Mouse (Mus musculus) brain, embryonic 18.5 days (tissue): ENCODE measurements around the gene Vps13a.
"Not testable (repeated sequence)": the region's sequence is repeated elsewhere in the genome, so short reads cannot be mapped to it uniquely, and the experiment has no call there.

Source experiments
- DNase-seq: peaks from one replicate; pipeline ENCODE4 v3.0.0-alpha.2; 2012; ENCODE audit warnings: low read depth, low spot score

The Vps13a gene

DNA sequence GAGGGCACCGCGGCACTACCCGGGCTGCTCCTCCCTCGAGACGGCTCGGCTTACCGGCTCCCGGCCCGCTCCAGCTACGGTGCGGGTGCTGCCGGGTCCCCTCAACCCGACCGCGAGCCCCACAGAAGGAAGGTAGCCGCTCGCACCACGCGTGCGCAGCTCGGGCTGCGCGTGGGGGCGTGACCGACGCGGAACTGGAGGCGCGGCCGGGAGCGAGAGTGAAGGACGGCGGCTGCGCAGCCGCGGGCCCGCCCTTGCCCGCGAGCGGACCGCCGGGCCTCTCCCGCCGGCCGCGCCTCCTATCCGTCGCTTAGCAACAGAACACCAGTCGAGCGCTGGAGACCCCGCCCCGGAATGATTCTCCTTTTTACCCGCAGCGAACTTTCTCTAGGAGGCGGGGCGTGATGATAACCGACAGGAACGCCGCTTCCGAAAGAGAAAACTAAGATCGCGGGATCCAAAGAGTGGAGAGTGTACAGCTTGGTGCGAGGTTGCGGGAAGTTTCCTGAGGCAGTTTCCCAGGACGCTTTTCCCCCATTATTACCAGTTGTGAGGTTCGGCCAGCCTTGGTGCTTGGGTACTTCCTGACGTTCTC is at the start of gene Vps13a:
Vps13a (minus strand) TSS at position 144 of the 595 bp plus-strand sequence.
- peak; percentile 76 for DNase-seq

GRCm38 (mm10) chr19:16827657-16828056 is 46.9 kb upstream of the Vps13a start:
- no peak for DNase-seq

DNA sequence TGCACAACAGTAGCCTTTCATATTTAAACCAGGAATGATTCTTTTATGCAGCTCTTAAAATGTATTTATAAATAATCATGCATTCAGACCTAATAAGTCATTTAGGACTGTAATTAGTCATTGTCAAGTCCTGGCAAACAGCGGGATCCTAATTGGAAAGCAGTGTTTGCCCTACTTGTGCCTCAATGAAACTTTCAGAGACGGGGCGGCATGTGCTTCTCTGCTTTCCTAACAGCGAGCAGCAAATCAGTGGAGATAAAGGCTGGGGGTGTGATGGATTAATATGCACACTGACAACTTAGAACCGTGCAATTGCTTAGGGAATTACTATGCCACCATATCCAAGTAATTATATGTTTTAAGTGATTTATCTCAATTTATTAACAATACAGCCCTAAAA is 44.5 kb upstream of the Vps13a start:
- no peak for DNase-seq

DNA sequence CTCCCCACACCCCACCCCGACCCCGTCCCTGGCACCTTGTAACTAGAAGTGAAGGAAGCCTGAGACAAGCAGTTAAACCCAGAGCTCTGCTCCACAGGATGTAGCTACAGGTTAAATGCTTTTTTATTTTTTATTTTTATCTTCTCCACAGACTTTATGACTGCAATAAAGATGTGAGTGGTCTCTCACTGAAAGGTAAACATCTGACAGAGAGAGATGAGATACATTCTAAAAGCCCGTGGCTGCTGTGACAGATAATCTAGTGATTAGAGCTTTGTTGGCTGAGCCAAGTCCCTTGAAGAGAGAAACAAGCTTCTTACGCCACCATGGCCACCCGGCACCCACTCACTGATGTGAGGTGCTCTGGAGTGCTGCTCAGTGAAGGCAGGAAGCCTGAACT is 34.1 kb upstream of the Vps13a start:
- no peak for DNase-seq

DNA sequence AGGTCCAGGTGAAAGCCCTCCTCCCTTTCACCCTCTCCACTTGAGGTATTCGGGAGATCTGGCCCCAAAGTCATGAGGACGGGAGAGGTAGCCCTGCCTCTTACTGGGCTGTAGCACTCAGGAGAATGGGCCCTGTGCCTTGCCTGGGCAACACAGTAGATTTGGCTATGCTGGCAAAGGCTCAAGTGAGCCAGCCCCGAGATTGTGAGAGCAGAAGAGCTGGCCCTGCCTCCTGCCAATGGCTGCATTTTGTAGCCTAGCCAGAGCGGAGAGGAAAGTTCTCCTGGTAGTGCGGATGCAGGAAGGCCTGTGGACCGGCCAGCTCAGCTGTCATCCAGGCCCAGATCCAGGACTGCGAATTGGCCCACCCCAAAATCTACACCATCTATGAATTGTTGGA is 32.6 kb upstream of the Vps13a start:
- DNase-seq: no peak

DNA sequence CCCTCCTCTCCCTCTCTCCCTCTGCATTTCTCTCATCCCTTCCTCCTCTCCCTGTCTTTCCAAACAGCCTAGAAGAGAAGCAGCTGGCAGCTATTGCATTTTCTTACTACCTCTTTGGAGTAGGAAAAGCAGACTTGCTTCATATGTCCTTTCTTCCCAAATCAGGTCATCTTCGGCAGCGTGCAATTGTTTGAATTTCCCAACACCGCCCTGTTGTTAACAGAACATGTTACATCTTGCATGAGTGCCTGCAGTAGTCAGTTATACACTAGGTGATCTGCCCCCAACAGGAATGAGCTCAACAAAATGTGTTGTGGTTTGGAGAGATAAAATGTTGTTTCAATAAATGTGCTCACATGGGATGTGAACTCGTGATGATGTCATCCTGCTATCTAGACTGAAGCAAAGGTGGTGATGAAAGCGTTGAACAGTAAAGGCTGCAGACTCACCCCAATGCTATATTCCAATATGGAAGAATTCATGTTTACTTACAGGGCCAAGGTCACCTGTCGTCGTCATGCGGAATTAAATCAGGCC is 31.4 kb upstream of the Vps13a start:
- no peak for DNase-seq

DNA sequence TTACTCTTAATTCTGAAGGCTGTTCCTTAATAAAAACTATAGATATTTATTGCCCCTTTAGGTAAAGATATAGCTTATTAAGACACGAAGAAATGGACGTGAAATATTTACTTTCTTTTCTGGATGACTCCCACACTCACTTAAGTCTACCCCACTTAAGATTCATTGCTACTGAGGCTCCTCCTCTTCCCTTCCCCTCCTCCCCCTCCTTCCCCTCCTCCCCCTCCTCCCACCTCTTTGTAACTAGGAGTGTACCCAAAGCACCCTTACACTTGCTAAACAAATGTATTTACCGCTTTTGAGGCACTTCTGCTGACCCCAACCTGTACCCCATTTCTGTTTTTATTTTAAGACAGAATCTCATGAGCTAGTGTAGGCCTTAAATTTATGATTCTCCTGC is 24.4 kb upstream of the Vps13a start:
- DNase-seq: no peak

GRCm38 (mm10) chr19:16804578-16804977 is 23.8 kb upstream of the Vps13a start:
- no peak for DNase-seq

DNA sequence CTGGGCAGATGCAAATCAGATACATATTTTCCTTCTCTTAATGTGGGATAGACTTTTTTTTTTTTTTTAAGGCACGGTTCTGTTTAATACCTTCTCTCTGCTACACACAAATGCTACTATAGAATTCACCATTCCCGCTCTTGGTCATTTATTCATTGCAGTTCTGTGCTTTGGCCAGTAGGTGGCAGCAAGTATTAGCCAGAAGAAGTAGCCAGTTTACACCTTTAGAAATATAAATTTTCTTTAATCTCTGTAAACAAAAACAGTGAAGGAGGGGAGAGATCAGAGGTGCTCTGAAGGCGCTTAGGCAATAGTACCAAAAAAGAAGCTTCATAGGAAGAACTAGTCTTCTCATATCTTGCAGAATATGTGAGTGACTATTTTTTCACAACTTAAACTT is 22.0 kb upstream of the Vps13a start:
- DNase-seq: peak; percentile 30

GRCm38 (mm10) chr19:16802123-16802522 is 21.4 kb upstream of the Vps13a start:
- no peak for DNase-seq

- DNase-seq: no peak
Measured at GRCm38 (mm10) chr19:16797923-16798322, 17.2 kb upstream of the Vps13a start.

- DNase-seq: not testable (repeated sequence)
Measured at GRCm38 (mm10) chr19:16794486-16794885, 13.8 kb upstream of the Vps13a start.

DNA sequence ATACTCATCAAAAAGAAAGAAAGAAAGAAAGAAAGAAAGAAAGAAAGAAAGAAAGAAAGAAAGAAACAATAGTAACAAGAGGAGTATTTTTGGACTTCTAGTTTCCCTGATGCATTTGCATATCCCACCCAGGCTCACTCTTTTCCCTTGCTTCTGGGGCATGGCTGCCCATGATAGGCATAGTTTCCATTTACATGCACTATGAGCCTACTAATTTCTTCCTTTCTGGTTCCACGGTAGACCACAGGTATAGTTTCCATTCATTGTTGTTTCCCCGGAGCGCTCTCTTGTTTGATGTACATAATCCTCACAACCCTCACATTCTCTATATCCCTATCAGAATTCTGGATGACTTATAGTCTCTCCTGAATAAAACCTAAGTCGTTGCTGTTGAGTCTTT is 9.2 kb upstream of the Vps13a start:
- no peak for DNase-seq

- DNase-seq: no peak
Measured at GRCm38 (mm10) chr19:16784879-16785278, 4.1 kb upstream of the Vps13a start.

- no peak for DNase-seq
Measured at GRCm38 (mm10) chr19:16781406-16782019, 780 bp upstream of the Vps13a start.

- DNase-seq: no peak
Measured at GRCm38 (mm10) chr19:16780251-16780783, 416 bp downstream of the Vps13a start.

DNA sequence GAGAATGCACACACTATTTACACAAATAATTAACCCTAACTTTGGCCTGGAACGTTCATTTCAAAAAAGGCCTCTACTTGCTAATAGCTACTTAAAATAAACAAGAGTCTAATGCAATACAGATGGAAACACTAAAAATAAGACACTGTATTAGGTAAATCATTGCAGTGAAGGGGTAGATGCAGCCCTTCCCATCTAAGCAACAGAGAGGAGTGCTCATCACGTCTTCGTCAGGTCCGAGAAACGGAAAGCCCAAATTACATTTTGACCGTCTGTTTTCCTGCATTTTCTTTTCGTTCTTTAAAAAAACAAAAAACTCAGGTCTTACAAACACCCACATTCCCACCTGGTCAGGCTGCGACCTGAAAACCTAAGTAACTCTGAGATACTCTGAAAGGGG is 947 bp downstream of the Vps13a start:
- DNase-seq: no peak

DNA sequence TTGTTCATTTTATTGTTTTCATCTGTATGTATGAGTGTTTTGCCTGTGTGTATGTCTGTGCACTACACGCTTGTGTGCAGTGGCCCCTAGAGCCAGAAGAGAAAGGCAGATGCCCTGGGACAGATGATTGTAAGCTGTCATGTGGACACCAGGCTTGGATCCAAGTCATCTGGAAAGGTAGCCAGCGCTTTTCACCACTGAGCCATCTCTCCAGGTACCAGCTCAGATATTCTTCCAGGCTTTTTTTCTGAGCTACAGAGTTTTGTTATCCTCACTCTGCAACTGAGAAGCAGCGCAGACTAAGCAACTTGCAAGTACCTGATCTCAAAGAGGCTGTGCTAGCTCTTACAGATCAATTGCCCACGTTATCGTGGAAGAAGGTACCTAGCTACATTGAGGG is 1.5 kb downstream of the Vps13a start:
- DNase-seq: no peak

- DNase-seq: no peak
Measured at GRCm38 (mm10) chr19:16778578-16778977, 2.2 kb downstream of the Vps13a start.

GRCm38 (mm10) chr19:16777901-16778300 is 2.8 kb downstream of the Vps13a start:
- no peak for DNase-seq

DNA sequence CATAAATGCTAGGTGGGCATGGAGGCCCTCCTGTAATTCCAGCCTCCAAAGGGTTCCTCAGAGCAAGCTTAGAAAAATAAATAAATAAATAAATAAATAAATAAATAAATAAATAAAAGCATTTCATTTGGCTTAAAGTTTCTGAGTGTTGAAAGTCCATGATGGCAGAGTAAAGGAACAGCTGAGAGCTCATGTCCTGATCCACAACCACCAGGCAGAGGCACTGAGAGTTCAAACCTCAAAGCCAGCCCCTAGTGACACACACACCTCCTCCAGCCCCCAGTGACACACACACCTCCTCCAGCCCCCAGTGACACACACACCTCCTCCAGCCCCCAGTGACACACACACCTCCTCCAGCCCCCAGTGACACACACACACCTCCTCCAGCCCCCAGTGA is 3.3 kb downstream of the Vps13a start:
- DNase-seq: not testable (repeated sequence)

DNA sequence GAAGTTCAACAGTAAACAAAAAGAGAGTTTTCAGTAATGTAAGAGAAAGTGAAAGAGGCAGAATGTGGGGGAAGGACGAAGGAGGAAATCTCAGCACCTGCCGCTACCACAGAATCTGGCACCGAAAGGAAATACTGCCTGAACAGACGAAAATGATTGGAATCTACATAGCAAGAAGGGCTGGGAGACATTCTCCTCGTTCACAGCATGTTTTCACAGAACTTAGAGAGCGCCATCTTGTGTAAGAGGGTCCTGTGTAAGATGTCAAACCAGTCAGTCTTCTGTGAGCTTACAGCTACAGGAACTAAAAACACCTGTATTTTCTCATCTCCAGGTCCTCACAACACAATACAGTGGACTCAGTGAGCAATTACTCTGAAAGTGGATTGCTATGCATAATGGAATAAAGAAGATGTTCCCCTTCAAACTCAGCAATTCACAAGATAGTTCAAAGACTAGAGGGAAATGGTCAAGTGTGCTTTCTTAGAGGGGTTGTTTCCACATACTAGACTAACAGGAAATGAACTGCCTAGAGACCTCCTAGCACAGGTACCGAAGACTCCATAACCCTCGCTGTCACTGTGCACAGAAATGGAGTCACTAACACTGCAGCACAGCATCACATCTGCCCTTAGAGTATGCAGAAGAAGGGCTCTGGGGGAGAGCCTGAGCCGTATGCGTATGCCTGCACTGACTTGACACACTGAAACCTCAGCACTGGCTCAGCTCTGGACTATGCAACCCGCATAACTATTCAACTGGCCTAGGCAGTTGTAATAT is 7.3 kb downstream of the Vps13a start:
- no peak for DNase-seq
